Mouse (Mus musculus) stomach, postnatal 0 days (tissue): Measurements from ENCODE around the gene Dnajb11. TPM values are rescaled to one million over a fixed set of nuclear protein-coding genes. Genes with fewer than 3 reads are reported as not detected.
A peak's percentile ranks its signal among the peaks of the same experiment; 100 is the strongest.

Experiments used
- ATAC-seq: fragments of 200-750 bp; cut with Nextera tagmentation; 2 replicates; pipeline ENCODE4 v1.8.0; 2017; ENCODE audit not compliant: low FRiP score, low TSS enrichment
- DNase-seq: peaks from one replicate; pipeline ENCODE4 v3.0.0-alpha.2; 2016; ENCODE audit warnings: low spot score
- H3K27ac ChIP-seq: fragments of 300-500 bp; sonication (generic); replicated peaks from 2 replicates; pipeline ENCODE4 v1.5.1; 2014; ENCODE audit warnings: mild to moderate bottlenecking, control low read depth
- H3K27me3 ChIP-seq: fragments of 300-500 bp; sonication (generic); 2 replicates; pipeline ENCODE4 v1.6.1; 2014; ENCODE audit warnings: low read length; ENCODE audit not compliant: control insufficient read depth, insufficient read depth
- H3K36me3 ChIP-seq: fragments of 300-500 bp; sonication (generic); 2 replicates; pipeline ENCODE4 v1.6.1; 2014; ENCODE audit warnings: low read length, mixed read lengths; ENCODE audit not compliant: control insufficient read depth, insufficient read depth
- H3K4me1 ChIP-seq: fragments of 300-500 bp; sonication (generic); replicated peaks from 2 replicates; pipeline ENCODE4 v1.6.1; 2014; ENCODE audit warnings: antibody characterized with exemption; ENCODE audit not compliant: control insufficient read depth, insufficient read depth
- H3K4me2 ChIP-seq: fragments of 300-500 bp; sonication (generic); replicated peaks from 2 replicates; pipeline ENCODE4 v1.6.1; 2014; ENCODE audit warnings: low read depth, mild to moderate bottlenecking, control low read depth, moderate library complexity
- H3K4me3 ChIP-seq: fragments of 300-500 bp; sonication (generic); 2 replicates; pipeline ENCODE4 v1.5.1; 2014; ENCODE audit warnings: low read depth, low read length, control low read depth
- H3K9ac ChIP-seq: fragments of 300-500 bp; sonication (generic); 2 replicates; pipeline ENCODE4 v1.6.1; 2014; ENCODE audit warnings: mild to moderate bottlenecking, low read length, control low read depth, mixed read lengths
- H3K9me3 ChIP-seq: fragments of 300-500 bp; sonication (generic); 2 replicates; pipeline ENCODE4 v1.6.1; 2016; ENCODE audit warnings: low read length; ENCODE audit not compliant: control insufficient read depth
- CTCF ChIP-seq: IDR thresholded peaks from 2 replicates; pipeline ENCODE4 v1.5.1; 2016; ENCODE audit warnings: antibody characterized with exemption, low read depth, mild to moderate bottlenecking, moderate library complexity
- EP300 ChIP-seq: optimal IDR thresholded peaks from 2 replicates; pipeline ENCODE3; 2016; ENCODE audit warnings: antibody characterized with exemption
- WGBS: fragments of 180-500 bp; shearing (Covaris S2); extraction: QIAGEN DNeasy Blood & Tissue Kit; methylation state at CpG from one replicate; pipeline ENCODE4 v1.1.7; 2014; 5-methylcytosine and 5-hydroxymethylcytosine counted together
- polyA plus RNA-seq: library from polyadenylated mRNA; unstranded; fragments of >200 nt; fragmentation: Nextera tagmentation; extraction: Ambion mirVana; gene quantifications from 2 replicates; pipeline ENCODE4 v1.2.1, GENCODE M21; 2015

The Dnajb11 gene
- polyA plus RNA-seq, 1 experiment from 2014 or later: 94.2 TPM

GRCm38 (mm10) chr16:22912886-22913285 lies 55.2 kb downstream of the Dnajb11 start:
- H3K4me2 ChIP-seq: no peak overlapping the region
- no peaks in the 10 kb centered on the region for H3K36me3 ChIP-seq
- no peak for ATAC-seq
- H3K4me3 ChIP-seq: no peak overlapping the region
- no peaks in the 10 kb centered on the region for H3K9me3 ChIP-seq
- H3K27ac ChIP-seq: no peak overlapping the region
- 66% methylated on average over 6 of the region's 6 CpGs for WGBS
- TF ChIP-seq EP300 (no peak), CTCF (no peak)
- H3K27me3 ChIP-seq: no peaks in the 10 kb centered on the region
- H3K4me1 ChIP-seq: no peaks in the 10 kb centered on the region
- no peak for DNase-seq
- H3K9ac ChIP-seq: no peak overlapping the region

GRCm38 (mm10) chr16:22914276-22914675 lies 56.6 kb downstream of the Dnajb11 start:
- no peak for TF ChIP-seq CTCF
- TF ChIP-seq EP300: no peak
- Histone ChIP-seq H3K9ac (no peak overlapping the region), H3K9me3 (no peaks in the 10 kb centered on the region), H3K27me3 (no peaks in the 10 kb centered on the region), H3K27ac (no peak overlapping the region), H3K4me3 (no peak overlapping the region), H3K4me2 (no peak overlapping the region), H3K36me3 (no peaks in the 10 kb centered on the region), H3K4me1 (no peaks in the 10 kb centered on the region)
- ATAC-seq (no peak), DNase-seq (no peak)

- no peak within 1 kb of the TSS for H3K4me3 ChIP-seq
- no peaks in the 10 kb centered on the region for H3K36me3 ChIP-seq
- H3K4me2 ChIP-seq: no peak within 1 kb of the TSS
- no peak within 1 kb of the TSS for H3K9ac ChIP-seq
- H3K4me1 ChIP-seq: no peaks in the 10 kb centered on the region
- TF ChIP-seq CTCF (no peak), EP300 (no peak)
- 77% methylated on average over 5 of the region's 5 CpGs for WGBS
- no peak for ATAC-seq
- no peaks in the 10 kb centered on the region for H3K27me3 ChIP-seq
- H3K27ac ChIP-seq: no peak within 1 kb of the TSS
- H3K9me3 ChIP-seq: no peaks in the 10 kb centered on the region
- no peak for DNase-seq
Observed at GRCm38 (mm10) chr16:22918034-22918433, 60.4 kb downstream of the Dnajb11 start, which contains the start of gene Fetub. Gene Fetub, plus strand, starts transcription at chr16:22918334.

GRCm38 (mm10) chr16:22918664-22919312 lies 61.1 kb downstream of the Dnajb11 start:
- ATAC-seq: no peak
- DNase-seq: no peak
- 75% methylated on average over 15 of the region's 15 CpGs for WGBS

GRCm38 (mm10) chr16:22919971-22920854 lies 62.6 kb downstream of the Dnajb11 start:
- H3K4me1 ChIP-seq: no peaks in the 10 kb centered on the region
- no peak overlapping the region for H3K27ac ChIP-seq
- H3K9ac ChIP-seq: no peak overlapping the region
- no peaks in the 10 kb centered on the region for H3K36me3 ChIP-seq
- ATAC-seq: peak; percentile 94
- no peak overlapping the region for H3K4me3 ChIP-seq
- TF ChIP-seq CTCF (no peak), EP300 (no peak)
- H3K9me3 ChIP-seq: no peaks in the 10 kb centered on the region
- no peaks in the 10 kb centered on the region for H3K27me3 ChIP-seq
- DNase-seq: peak; percentile 67
- H3K4me2 ChIP-seq: no peak overlapping the region
- 25% methylated on average over 18 of the region's 18 CpGs for WGBS

More at GRCm38 (mm10) chr16:22918664-22919312, 61.1 kb downstream of the Dnajb11 start:
- Histone ChIP-seq H3K9ac (no peak overlapping the region), H3K4me1 (no peaks in the 10 kb centered on the region), H3K9me3 (no peaks in the 10 kb centered on the region), H3K4me3 (no peak overlapping the region), H3K27ac (no peak overlapping the region), H3K4me2 (no peak overlapping the region), H3K27me3 (no peaks in the 10 kb centered on the region), H3K36me3 (no peaks in the 10 kb centered on the region)
- TF ChIP-seq EP300 (no peak), CTCF (no peak)

GRCm38 (mm10) chr16:22921761-22922160 lies 64.1 kb downstream of the Dnajb11 start:
- Histone ChIP-seq H3K9me3 (no peaks in the 10 kb centered on the region), H3K4me1 (no peaks in the 10 kb centered on the region), H3K4me2 (no peak overlapping the region), H3K4me3 (no peak overlapping the region), H3K9ac (no peak overlapping the region), H3K27me3 (no peaks in the 10 kb centered on the region), H3K27ac (no peak overlapping the region), H3K36me3 (no peaks in the 10 kb centered on the region)
- DNase-seq (no peak), ATAC-seq (no peak)
- 90% methylated on average over 5 of the region's 5 CpGs for WGBS
- TF ChIP-seq EP300 (no peak), CTCF (no peak)
